Mouse (Mus musculus): ENCODE measurements around the gene Mrps12.

Mrps12 gene

GRCm38 (mm10) chr7:28756079-28756478 lies 14.5 kb upstream of the Mrps12 start, which contains the start of gene Ccer2:
TSS of gene Ccer2 (plus strand) at chr7:28756174.
- DNase-seq = no peak

GRCm38 (mm10) chr7:28749935-28750334 lies 8.3 kb upstream of the Mrps12 start:
- DNase-seq = no peak

- DNase-seq = no peak
Observed at GRCm38 (mm10) chr7:28741368-28741708, 282 bp downstream of the Mrps12 start.

GRCm38 (mm10) chr7:28740949-28741348 lies 671 bp downstream of the Mrps12 start:
- no peak for DNase-seq

- DNase-seq = no peak
Observed at GRCm38 (mm10) chr7:28739829-28740228, 1.8 kb downstream of the Mrps12 start.

- no peak for DNase-seq
Observed at GRCm38 (mm10) chr7:28735701-28736100, 5.9 kb downstream of the Mrps12 start.

- no peak for DNase-seq
Observed at GRCm38 (mm10) chr7:28733211-28733610, 8.4 kb downstream of the Mrps12 start.

- DNase-seq = peak; percentile 92
Observed at GRCm38 (mm10) chr7:28732341-28733142, 9.1 kb downstream of the Mrps12 start.

- no peak for DNase-seq
Observed at GRCm38 (mm10) chr7:28727649-28728340, 13.8 kb downstream of the Mrps12 start.

- peak; percentile 88 for DNase-seq
Observed at GRCm38 (mm10) chr7:28726600-28726999, 15.0 kb downstream of the Mrps12 start.

- DNase-seq = no peak
Observed at GRCm38 (mm10) chr7:28724613-28725012, 17.0 kb downstream of the Mrps12 start.

GRCm38 (mm10) chr7:28722079-28722478 lies 19.5 kb downstream of the Mrps12 start:
- no peak for DNase-seq

GRCm38 (mm10) chr7:28720753-28721537 lies 20.7 kb downstream of the Mrps12 start:
- peak; percentile 41 for DNase-seq

- DNase-seq = no peak
Observed at GRCm38 (mm10) chr7:28719650-28720049, 22.0 kb downstream of the Mrps12 start.

GRCm38 (mm10) chr7:28719159-28719558 lies 22.5 kb downstream of the Mrps12 start:
- no peak for DNase-seq

- no peak for DNase-seq
Observed at GRCm38 (mm10) chr7:28717726-28718125, 23.9 kb downstream of the Mrps12 start.

GRCm38 (mm10) chr7:28716590-28717281 lies 24.9 kb downstream of the Mrps12 start, which contains the start of gene Fbxo17:
TSS of gene Fbxo17 (plus strand) at chr7:28716804.
- peak; percentile 82 for DNase-seq

- DNase-seq = no peak
Observed at GRCm38 (mm10) chr7:28715598-28715997, 26.0 kb downstream of the Mrps12 start.

GRCm38 (mm10) chr7:28714667-28715066 lies 27.0 kb downstream of the Mrps12 start:
- DNase-seq = no peak

- no peak for DNase-seq
Observed at GRCm38 (mm10) chr7:28710962-28711361, 30.7 kb downstream of the Mrps12 start.

- no peak for DNase-seq
Observed at GRCm38 (mm10) chr7:28709454-28709853, 32.2 kb downstream of the Mrps12 start.

- no peak for DNase-seq
Observed at GRCm38 (mm10) chr7:28702601-28703143, 38.9 kb downstream of the Mrps12 start.

Measured in embryo, embryonic 11 days (tissue).